Mouse (Mus musculus): Measurements from ENCODE around the gene Tbc1d8. TPM values are rescaled to one million over a fixed set of nuclear protein-coding genes. Genes with fewer than 3 reads are reported as not detected.

Gene Tbc1d8
- total RNA-seq, 2 experiments from 2014 or later, result 8.1 to 8.9 TPM

DNA sequence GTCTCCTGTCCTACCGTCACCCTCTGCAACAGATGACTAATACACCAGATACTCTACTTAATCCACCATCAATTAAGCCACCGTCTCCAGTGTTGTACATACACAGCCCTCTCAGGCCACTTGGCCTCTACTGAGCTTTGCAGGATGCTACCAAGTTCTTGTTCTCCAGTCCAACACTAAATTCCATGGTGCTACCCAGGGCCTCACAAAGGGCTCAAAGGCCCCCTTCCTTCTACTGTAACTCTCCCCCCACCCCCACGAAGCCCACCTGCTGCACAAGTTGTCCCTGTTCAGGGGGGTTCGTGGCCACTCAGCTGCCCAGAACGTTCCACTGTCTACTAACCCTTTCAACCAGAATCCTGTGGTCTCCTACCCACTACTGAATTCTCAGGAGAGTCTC lies 1.5 kb downstream of the Tbc1d8 start:
- no peak for DNase-seq

DNA sequence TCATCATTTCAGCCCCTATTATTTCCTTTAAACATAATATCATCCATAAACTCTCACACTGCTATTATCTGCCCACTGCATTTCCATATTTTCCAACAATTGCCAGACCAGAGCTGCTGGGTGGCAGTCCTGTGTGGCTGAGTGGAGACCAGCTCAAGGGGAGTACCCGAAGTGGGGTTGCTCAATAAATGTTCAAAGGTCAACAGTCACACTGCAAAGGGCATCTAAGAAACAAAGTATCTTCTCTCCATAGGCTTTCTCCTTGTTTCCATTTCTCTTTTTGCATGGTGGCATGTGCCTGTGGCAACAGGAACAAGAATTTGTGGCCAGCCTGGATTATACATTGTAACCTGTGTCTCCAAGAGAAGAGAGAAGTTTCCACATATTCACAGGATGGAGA lies 2.2 kb downstream of the Tbc1d8 start:
- DNase-seq, result no peak

DNA sequence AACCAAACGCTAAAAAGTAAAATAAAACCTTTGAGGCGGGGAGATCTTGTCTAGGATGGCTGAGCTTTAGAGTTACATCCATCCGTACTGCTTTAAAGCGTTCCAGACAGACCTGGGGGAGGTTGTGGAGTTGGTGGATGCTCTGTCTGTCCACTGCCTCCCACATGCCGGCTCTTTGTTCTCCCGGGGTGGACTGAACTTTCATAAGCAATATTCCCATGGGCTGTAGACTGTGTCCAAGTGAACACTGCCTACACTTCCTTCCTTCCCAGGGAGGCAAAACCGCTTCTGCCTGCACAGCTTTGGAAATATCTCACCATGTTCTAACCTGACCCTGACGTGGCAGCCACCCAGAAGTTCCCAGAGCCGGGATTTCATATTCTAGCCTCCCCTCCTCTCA lies 4.0 kb downstream of the Tbc1d8 start:
- peak; percentile 17 for DNase-seq

DNA sequence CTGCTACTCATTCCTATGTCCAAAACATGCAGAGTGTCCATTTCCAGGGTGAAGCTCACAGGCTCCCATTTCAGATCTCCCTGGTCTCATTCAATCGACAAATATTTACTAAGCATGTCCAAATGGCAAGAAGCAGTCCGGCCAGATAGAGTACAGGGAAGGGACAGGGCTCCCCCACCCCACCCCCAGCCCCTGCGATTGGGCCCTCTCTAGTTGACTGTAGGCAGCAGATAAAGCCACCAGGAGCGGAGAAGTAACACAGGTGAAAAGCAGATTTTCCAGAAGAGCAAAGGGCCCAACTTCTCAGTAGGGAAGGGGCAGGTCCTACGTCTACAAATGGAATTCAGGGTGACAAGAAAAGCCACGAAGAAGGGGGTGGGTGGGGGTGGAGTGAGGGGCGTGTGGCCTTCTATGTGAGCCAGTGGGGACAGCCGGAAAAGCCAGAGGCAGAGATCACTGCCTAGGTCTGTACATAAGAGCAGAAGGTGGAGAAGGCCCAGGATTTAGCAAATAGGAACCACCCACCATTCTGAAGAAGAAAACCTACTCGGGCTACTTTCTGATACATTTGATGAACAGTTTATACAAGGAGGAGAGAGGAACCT lies 7.2 kb downstream of the Tbc1d8 start:
- no peak for DNase-seq

DNA sequence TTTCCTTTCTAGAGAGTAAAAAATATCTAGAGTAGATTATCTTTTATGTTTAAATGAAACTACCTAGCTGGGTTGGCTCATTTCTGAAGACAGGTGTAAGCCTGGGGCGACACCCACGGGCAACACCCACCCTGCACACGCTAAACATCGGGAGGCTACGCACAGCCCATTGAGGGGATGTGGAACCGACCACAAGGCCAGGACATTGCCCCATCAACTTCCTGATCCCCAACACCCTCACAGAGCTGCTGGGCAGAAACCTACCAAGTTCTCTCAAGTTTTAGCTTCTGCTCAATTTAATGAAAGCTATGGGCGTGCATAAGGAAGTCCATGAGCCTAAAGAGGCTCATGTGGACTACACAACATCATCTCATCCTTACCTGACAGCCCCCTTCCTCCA lies 9.6 kb downstream of the Tbc1d8 start:
- no peak for DNase-seq

DNA sequence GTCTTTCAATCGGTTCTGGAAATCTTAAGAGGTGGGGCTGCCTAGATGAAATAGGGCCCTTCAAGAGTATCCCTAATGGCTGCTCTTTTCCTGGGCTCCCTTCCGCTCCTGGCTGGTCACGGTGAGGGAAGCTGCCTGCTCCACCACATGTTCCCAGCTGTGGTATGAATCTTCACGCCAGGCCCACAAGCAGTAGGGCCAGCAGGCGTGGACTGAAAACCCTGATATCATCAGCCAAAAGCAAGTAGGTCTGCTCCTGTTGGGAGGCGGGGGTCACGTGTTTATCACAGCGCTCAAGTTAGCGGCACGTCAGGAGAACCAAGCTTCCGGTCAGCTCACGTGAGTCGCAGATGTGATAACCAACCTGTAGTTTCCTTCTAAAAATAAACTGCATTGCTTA lies 12.0 kb downstream of the Tbc1d8 start:
- peak; percentile 32 for DNase-seq

DNA sequence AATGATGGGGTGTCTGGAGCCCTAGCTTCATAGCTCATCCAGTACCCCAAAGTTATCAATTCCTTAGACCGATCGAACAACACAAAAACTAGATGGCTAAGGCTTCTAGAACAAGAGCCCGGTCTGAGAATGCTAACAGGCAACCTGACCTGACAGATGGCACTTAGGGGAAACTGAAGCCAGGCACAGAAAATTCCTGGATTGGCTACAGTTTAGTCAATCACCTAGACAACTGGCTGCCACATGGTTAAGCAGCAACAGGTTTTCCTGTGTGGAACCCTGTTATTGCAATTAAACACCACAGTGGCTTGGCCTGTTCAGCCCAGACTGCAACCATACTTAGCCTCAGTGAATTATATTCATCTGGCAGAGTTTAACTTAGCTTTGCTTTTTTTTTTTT lies 13.8 kb downstream of the Tbc1d8 start:
- DNase-seq, result no peak

DNA sequence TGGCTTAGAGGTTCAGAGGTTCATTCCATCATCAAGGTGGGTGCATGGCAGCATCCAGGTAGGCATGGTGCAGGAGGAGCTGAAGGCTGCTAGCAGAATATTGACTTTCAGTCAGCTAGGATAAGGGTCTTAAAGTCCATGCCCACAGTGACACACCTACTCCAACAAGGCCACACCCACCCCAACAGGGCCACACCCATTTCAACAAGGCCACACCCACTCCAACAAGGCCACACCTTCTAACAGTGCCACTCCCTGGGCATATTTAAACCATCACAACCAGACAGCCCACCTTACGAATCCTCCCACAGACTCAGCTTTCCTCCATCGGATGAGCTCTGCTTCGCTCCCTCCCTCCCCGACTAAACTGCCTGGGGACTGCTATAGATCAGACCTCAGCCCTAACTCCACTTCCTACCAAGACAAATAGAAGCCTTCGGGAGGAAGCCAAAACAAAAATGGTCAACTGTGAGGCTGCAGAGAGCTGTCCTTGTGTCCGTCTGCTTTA lies 15.6 kb downstream of the Tbc1d8 start:
- no peak for DNase-seq

DNA sequence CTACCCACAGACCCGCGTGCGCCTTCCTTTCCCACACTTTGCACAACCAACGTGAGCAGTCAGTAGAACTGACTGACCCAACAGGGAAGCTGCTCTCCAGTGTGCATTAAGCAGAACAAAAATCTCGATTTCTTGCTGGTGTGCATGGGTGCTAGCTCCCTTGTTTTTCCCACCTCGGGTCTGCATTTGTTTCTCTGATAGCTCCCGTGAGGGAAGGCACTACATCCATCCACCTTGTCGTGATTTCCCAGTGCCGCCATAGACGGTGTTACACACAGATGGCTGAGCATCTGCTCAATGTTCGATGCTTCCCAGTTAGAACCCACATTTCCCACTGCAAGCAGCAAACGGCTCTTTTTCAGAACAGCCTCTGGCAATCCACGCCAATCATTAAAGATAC lies 16.5 kb downstream of the Tbc1d8 start:
- DNase-seq, result no peak

DNA sequence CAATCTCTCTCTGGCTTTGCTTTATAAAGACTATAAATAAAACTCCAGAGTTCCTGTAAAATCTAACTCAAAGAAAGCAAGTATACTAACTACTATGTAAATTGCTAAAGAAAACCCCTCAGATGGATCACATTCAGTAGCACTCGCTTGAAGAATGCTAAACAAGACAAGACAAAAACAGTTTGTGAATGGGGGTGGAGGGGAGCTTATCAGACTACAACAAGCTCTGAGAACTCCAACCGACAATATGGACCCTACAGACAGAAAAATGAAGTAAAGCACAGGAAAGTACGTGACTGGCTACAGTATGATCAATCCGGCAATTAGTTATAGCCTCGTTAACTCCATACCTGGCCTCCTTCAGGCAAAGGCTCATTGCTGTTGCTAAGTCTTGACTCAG lies 18.1 kb downstream of the Tbc1d8 start:
- no peak for DNase-seq

DNA sequence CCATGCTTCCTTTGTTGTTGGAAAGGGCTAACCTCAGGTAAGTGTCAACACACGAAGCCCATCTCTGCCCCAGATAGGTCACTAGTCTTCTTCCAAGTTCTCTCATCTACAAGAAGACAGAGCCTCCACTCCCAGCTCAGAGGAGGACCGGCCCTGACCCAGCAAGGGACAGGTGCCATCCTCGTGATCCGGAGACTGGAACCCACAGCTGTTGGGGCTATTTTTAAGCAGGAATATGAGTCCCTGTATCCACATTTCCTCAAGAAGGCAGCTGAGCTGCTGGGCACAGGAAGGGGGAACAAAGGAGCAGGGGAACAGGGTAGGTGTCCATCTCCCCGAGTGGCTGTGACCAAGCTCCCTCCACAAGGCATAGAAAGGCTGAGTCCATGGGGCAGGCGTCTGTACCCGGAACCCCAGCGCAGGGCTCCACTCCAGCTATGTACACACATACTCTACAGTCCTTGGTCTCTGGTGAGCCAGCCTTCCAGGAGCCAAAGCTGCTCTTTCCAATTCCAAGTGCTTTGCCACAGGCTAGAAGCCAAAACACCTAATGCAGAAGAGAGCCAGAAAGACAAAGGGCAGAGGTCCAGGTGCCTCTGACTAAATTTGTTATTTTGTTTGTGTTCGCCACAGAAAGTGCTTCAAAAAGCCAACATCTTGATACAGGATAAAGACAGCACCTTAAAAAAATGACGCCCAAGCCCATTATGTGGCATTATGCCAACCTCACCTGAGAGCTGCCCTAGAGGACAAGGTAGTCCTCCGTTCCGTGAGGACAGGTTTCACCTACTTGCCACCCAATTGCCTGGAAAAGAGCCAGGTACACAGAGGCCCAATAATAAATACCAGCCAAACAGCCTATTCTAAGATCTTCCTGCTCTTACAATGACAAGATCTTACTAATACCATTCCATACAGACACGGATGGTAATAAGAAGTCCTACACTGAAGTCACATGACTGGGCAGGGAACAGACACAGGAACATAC lies 20.4 kb downstream of the Tbc1d8 start:
- DNase-seq, result no peak

DNA sequence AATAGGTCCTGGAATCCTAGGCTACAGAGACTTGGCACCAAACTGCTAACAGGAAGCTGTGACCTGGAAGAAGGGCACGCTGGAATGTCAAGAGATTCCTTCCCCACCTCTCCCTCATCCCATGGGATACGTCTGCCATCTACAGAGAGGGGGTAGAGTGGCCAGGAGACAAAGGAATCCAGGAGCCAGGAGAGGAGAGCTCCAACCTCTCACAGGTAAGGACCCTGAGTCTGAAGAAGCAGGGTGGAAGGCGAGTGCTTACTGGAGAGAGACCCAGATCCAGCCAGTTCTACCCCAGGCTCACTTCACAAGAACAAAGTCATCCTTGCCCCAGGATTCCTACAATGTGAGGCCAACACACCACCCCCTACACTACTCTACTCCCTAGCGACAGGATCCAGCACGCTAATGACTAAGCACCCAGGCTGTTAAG lies 22.1 kb downstream of the Tbc1d8 start:
- DNase-seq, result no peak

DNA sequence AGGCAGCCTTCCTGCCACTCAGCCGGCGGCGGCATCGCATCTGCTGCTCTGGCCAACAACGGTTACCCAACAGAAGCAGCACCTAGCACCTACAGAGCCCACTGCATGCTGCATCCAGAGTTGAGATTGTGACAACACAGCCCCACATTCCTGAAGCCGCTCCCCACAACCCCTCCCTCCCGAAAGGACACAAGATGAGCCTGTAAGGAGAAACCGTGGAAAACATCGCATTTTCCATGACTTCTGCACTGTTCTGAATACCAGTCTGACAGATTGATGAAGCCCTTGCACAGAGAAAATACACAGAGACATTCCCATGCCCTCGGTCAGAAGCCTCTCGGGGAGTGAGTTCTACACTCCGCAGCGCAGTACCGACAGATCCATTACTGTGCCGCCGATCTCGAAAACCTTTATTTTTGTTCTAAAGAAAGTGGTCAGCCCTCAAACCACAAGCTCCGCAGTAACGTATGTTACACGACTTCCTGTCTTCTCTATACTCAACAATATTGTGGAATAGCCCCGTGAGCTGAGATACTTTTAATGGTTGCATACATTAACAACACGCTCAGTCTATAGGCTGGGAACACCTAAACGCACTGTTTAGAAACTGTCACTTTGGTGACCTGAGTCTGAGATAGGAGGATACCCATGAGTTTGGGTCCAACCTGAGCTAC lies 23.1 kb downstream of the Tbc1d8 start:
- no peak for DNase-seq

DNA sequence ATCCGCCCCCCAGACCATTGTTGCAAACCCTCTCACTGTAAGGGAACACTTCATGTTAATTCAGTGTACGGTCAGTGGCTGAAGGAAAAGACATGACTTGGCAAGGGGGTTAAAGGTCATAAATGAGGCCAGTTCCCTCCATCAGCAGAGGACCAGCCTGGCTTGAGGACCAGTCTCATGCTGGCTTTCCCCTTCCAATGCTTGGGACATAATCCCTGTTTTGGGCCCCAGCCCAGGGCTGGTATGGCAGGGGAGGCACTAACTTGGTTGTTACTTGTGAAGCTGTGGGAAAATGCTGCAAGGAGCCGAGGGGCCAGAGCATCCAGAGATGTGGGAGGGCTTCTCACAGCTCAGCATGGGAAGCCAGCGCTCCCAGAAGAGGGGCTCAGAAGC lies 23.8 kb downstream of the Tbc1d8 start:
- DNase-seq, result no peak

DNA sequence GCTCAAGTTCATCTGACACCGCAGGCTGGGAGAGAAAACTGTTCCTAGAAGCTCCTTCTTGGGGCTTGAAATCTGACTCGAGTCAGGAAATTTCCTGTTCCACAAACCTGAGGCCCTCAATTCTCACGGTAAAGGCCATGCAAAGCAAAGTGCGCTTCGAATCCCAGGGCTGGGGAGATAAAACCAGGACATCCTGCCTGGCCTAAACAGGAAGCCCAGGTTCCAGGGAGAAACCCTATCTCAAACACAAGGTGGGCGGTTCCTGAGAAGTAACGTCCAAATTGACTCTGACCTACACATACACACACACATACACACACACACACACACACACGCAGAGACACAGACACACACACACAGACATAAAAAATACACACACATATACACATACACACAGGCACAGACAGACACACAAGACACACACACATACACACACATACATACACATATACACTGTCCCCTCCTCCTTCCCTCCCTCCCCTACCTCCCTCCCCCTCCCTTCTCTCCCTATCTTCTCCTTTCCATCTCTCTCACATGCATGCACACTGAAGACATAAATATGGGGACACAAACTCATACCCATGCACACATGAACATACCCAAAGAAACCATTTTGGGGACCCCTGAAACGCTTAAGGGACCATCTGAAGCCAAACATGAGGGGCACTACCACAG lies 24.3 kb downstream of the Tbc1d8 start:
- DNase-seq, result no peak

DNA sequence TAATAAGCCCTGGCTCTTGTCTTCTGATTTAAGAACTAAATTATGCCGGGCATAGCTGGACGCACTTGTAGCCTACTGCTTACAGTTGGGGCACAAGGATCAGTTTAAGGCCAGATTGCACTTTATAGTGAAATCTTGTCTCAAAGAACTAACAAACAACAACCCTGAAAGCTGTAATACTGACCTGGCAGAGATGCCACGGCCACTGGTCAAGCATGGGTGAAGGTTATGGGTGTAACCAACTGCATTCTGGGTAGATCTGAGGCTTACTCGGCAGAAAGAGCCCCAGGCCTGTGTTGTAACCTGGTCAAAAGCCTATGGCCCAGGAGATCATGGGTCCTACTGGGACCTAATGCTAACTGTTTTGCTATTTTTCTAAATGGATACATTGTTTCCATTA lies 26.4 kb downstream of the Tbc1d8 start:
- no peak for DNase-seq

DNA sequence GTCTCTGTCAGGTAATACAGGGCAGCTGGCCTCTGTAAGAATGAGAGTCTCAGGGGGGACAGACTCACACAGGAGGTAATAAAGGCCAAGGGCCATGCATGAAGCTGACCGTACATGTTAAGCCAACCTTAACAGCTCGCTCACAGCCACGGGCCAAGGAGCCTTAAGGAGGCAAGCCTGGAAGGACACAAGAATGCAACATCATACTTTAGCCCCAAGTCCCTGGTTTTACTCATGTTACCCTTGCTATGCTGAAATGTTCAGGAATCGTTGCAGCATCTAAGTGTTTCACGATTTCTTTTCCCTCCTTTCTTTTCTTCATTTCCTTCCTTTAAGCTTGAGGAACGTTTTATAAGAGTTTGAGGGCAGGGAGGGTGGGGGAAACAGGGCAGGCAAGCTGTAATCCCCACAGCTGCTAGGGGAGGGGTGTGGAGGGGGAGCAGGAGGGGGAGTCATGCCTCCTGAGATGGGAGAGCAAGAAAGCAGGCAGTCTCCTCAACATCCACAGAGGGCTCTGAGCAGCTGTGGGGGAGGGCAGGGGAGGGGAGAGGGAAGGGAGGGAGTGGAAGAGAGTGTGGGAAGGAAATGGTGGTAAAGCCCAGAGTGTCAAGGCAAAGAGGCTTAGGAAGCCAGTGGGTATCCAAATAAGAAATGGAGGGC lies 28.4 kb downstream of the Tbc1d8 start:
- no peak for DNase-seq

DNA sequence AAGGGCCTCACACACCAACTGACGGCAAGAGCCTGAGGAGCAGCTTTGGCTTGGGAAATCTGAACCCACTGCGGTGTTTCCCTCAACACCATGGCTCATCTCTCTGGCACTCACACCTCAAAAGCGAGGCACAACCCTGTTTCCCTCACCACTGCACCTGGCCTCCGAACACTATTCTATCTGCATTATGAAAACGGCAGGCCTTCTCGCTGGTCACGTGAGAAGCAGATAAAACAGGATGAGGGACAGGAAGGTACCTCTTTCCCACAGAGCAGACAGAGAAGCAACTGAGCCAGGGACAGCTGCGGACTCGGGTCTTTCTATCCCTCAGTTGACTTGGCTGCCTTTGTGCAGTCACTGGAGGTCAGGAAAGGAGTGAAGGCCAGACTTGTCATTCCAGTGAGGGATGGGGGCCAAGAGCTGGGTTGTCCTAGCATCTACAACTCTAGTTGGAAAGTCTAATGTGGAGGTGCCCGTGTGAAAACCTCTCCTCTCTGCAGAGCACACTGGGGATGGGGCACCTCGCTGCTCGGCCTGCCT lies 29.2 kb downstream of the Tbc1d8 start:
- no peak for DNase-seq

DNA sequence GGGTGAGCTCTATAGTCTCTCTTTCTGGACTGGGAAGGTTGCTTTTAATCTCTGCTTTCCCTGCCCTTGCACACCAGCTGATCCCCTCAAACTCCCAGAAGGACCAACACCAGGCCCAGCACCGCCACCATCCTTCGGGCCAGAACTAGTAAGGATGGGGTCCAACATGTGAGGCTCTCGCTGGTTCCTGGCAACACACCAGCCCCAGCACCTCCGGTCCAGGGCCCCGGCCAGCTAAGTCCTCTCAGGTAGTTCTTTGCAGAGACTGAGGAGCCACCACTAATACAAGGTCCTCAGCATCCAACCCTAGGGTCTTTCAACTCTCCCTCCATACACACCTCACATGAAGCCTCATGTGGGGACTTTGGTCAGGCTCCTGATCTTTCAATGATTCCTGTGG lies 29.7 kb downstream of the Tbc1d8 start:
- DNase-seq, result no peak

DNA sequence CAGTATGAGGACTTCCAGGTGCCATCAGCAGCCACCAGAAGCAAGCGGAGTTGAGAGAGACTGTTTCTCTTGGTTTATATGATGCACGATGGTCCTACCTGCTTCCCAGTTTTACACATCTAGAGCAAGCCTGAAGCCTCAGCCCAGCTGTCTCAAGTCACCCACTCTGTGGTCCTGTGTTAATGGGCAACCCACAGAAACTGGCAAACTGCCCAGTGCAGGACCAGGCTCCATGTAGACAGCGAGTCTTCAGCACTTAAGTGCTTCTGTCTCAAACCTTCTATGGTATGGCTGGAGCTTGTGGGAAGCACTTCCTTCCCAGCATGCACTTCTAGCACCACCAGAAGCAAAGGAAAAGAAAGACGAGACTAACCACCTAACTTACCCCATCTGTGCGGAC lies 30.3 kb downstream of the Tbc1d8 start:
- no peak for DNase-seq

DNA sequence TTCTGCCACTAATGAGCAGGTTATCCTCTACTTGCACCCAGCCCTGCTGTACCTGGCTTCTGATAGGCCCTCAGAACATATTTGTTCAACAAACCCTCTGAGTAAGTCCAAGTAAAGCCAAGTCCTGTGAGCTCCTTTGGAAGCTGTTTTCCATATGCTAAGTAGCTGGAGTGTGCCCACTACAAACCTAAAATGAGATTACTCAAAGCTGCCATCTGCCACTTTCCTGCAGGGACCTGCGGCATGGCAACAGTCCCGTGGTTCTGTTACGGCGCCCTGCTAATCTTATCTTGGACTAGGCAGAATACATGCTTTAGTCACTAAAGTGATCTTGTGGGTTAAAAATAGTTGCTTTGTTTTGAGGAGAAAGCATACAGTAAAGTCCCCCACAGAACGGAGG lies 32.4 kb downstream of the Tbc1d8 start:
- no peak for DNase-seq
